Mouse (Mus musculus): ENCODE data around the gene Rbp7.
"Not testable (repeated sequence)": the region's sequence is repeated elsewhere in the genome, so short reads cannot be mapped to it uniquely, and the experiment has no call there.

The Rbp7 gene

GRCm38 (mm10) chr4:149454879-149455278 lies at the start of gene Rbp7:
Rbp7 (minus strand) TSS chr4:149454978.
- in situ Hi-C loops (cut with MboI; ENCODE audit: unreplicated experiment in 2 of 2), result loop anchor here (5.0 to 10.0 kb wide), 5 partner anchors 37 to 310 kb away; no protein-coding TSS in a partner anchor

DNA sequence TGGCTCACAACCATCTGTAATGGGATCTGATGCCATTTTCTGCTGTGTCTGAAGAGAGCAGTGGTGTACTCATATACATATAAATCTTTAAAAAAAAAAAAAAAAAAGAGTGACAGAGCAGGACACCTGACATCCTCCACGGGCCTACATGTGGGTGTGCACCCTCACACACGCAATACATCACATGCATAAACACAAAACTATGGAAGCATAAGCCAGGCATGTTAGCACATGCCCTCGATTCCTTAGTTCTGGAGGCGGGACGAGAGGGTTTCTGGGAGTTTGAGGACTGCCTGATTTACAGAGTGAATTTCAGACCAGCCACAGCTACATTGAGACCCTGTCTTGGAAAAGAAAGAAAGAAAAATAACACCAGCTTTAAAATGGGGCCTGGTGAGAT lies 49.6 kb upstream of the Rbp7 start:
- in situ Hi-C loops (cut with MboI; ENCODE audit: unreplicated experiment in 2 of 2), result no loop called here

DNA sequence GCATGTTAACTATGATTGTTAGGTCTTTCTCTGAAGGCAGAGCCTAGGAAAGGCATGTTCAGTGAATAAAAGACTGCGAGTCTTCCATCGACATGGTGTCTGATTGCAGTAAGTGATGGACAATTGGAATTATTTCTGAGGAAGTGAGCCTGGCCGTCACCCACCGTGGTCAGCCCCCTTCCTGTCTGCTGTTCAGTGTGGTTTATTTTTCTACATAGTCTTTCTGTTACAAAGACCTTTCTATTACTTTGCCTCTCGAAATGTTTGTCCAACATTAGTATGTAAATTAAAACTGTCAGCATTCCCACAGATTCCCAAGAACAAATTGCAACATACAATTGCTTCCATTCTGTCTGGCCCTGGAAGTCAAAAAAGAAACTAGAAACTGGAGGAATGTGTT lies 45.0 kb upstream of the Rbp7 start:
- in situ Hi-C loops (cut with MboI; ENCODE audit: unreplicated experiment in 2 of 2), result no loop called here

DNA sequence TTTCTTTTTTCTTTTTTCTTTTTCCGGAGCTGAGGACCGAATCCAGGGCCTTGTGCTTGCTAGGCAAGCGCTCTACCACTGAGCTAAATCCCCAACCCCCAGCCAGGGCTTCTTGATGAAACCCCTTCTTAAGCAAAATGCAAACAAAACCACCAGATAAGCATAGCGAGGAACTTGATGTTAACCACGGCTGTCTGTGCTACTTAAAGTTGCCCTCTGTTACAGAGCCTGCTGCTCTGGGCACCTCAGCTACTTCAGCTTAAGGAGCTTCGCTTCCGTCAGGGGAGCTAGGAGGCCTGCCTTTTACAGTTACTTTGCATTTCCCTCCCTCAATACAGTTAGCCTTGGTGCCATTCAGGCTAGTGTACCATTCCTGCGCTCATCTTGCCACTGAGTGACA lies 44.1 kb upstream of the Rbp7 start:
- in situ Hi-C loops (cut with MboI; ENCODE audit: unreplicated experiment in 2 of 2), result no loop called here

DNA sequence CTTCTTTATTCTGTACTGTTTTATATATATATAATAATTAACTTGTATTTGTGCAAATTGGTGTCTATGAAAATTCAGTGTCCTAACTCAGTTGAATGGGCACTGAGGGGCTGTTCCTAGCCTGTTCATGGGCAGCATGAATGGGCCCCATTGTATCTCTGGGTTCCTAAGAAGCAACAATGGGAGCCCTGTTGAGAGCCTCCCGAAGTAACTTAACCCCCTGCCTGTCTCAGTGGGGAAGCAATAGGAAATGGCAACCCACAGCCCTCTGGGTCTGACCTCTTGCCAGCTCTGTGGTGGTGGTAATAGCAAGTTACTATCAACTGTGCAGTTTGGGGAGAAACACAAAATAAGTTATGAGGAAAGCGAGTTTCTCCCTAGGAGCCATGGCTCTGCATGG lies 41.8 kb upstream of the Rbp7 start:
- in situ Hi-C loops (cut with MboI; ENCODE audit: unreplicated experiment in 2 of 2), result no loop called here

DNA sequence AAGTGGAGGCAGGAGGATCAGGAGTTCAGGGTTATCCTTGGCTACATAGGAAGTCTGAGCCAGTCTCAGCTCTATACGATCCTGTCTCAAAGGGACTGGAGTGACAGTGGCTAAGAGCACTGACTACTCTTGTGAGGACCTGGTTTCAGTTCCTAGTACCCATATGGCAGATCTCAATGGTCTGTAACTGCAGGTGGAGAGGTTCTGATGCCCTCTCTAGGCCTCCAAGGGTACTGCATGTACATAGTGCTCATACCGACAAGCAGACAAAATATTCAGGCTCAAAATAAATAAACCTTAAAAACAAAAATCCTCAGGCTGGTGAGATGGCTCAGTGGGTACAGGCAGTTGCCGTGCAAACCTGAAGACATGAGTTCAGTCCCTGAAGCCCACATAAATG lies 36.4 kb upstream of the Rbp7 start:
- in situ Hi-C loops (cut with MboI; ENCODE audit: unreplicated experiment in 2 of 2), result loop anchor here in 1 of 2 experiments (5.0 kb wide), 1 partner anchor 39 kb away; the partner anchor contains the start of gene Rbp7

DNA sequence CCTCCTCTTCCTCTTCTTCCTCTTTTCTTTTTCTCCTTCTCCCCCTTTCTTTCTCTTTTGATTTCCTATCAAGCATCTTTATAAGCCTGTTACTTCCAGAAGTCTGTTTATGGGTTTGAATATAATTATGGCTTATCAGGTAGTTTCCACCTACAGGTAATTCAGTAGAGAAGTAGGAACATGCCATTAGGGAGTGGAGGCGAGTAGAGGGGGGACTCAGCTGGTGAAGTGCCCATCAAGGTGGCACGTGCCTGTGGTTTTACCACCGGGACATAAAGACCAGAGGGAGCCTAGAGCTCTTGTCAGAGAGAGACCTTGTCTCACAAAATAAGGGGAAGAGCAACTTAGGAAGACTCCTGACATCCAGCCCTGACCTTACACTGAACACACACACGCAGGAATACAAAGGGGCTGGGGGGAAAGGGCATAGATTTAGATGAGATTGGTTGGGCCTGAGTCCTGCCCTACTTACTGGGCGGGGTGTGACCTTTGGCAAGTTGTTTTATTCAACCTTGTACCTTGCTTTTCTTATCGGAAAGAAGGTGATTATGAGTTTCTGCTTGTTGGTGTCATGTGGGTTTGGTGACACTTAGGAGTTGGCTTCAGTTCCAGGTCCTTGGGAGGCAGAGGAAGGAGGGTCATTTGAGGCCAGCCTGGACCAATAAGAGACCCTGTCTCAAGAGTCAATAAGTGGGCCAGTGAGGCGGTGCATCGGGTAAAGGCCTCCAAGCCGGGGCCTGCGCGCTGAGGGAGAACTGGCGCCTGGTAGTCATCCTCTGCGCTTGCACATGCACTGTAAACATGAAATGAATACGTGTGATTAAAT lies 34.9 kb upstream of the Rbp7 start:
- in situ Hi-C loops (cut with MboI; ENCODE audit: unreplicated experiment in 2 of 2), result loop anchor here in 1 of 2 experiments (5.0 kb wide), 1 partner anchor 37 kb away; the partner anchor contains the start of gene Rbp7

DNA sequence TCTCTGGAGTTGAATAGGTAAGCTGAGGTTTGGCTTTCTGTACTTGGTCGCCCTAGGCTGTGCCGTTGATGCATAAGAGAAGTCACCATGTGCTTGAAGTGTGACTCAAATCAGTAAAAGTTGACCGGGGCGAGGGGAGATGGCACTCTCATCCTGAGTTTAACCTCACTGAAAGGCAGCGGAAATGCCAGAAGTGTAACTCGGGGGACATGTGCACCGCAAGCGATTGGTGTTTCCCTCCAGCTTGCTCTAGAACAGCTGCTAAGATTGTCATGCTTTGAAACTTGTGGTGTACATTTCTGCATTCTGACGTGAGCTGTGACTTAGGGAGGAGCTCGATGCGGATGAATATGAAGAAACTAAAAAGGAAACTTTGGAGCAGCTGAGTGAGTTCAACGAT lies 33.0 kb upstream of the Rbp7 start:
- in situ Hi-C loops (cut with MboI; ENCODE audit: unreplicated experiment in 2 of 2), result no loop called here

- in situ Hi-C loops (cut with MboI; ENCODE audit: unreplicated experiment in 2 of 2), result no loop called here
These were observed 31.0 kb upstream of the Rbp7 start for GRCm38 (mm10) chr4:149485825-149486206.

DNA sequence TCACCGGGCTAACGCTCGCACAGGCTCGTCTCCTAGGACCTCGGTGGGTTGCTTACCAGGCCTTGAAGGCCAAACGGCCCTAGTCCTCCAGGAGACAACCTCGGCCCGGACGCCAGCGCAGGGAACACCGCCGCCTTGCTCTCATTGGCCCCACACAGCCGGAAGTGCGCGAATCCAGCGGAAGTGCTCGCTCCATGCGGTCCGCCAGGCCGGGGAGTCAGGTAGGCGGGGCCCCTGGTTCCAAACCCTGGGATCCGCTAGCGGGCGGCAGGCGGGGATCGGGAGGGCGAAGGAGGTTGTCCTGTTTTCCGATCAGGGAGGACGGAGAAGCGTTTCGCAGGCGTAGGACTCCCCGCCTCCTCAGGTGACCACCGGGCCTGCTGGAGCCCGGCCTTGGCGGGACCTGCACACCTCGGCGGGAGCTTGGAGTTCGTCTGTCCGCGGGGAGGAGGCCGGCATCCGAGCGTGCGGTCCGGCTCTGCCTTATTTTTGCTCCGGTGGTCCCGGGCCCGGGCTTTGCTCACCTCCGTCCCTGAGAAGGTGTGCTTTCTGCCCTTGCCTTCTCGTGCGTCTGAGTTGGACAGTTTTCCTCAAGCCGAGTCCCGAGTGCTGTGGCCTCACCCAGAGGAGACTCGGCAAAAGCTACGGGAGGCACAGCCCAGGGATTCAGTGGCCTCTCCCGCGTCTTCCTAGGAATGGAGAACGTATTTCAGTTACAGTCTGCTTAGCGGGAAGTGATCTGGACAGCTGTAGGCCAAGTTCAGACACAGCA lies 30.5 kb upstream of the Rbp7 start, which contains the start of the genes Nmnat1 and Lzic:
Gene Nmnat1, minus strand, starts transcription at position 150 of the 772 bp plus-strand sequence.
Gene Lzic, plus strand, starts transcription at position 177 of the 772 bp plus-strand sequence.
- in situ Hi-C loops (cut with MboI; ENCODE audit: unreplicated experiment in 2 of 2), result no loop called here

DNA sequence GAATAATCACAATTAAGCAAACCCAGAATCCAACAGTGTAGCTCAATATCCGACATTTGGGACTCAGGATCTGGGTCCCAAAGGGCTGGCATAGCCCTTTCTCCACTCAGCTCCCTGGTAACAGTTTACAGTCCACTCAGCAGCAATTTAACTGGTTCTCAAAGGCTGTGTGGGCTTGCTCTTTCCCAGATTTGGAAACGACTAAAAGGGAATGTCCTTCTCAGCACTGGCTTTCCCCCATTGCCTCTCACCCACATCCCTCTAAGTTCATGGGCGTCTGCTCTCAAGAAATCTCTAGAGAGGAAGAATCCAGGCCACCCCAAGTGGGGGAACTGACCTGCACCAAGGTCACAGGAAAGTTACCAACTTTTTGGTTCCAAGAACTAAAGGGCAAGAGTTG lies 29.8 kb upstream of the Rbp7 start:
- in situ Hi-C loops (cut with MboI; ENCODE audit: unreplicated experiment in 2 of 2), result no loop called here

- in situ Hi-C loops (cut with MboI; ENCODE audit: unreplicated experiment in 2 of 2), result no loop called here
These were observed 22.3 kb upstream of the Rbp7 start, which contains the start of gene Tmem274 for GRCm38 (mm10) chr4:149477078-149477477. Tmem274 (plus strand) TSS chr4:149477378.

DNA sequence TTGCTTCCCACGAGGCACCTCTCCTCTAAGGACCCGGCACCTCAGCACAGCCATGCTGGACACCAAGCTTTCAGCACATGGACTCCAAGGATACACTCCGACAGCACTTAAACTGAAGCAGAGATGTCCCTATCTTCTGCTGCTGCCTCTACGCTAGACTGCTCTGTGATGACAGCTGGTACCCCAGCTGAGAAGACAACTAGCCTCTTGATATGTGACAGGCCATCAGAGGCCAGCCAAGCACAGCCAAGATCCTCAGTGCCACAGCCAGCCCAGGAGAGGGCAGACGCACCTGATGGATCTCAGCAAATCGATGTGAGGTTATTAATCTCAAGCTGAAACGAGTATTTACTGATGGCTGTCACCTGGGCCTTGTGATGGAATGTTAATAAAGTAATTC lies 20.3 kb upstream of the Rbp7 start:
- in situ Hi-C loops (cut with MboI; ENCODE audit: unreplicated experiment in 2 of 2), result no loop called here

DNA sequence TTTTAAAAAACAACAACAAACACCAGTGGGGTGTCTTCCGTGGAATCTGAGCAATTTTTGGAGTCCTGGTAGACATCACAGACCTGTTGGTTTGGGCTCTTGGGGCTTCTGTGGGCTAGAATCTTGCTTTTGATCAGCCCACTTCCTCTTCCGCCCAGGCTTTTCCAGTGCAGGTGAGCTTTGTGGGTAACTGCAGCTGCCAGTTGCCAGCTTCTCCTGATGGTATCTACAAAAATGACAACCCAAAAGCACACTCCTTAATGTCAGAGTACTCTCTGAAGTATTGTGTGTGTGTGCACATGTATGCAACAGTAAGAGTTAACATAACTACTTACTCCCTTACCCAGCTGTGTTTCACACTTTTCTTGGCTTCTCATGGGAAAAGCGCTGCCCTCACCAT lies 14.8 kb upstream of the Rbp7 start:
- in situ Hi-C loops (cut with MboI; ENCODE audit: unreplicated experiment in 2 of 2), result no loop called here

DNA sequence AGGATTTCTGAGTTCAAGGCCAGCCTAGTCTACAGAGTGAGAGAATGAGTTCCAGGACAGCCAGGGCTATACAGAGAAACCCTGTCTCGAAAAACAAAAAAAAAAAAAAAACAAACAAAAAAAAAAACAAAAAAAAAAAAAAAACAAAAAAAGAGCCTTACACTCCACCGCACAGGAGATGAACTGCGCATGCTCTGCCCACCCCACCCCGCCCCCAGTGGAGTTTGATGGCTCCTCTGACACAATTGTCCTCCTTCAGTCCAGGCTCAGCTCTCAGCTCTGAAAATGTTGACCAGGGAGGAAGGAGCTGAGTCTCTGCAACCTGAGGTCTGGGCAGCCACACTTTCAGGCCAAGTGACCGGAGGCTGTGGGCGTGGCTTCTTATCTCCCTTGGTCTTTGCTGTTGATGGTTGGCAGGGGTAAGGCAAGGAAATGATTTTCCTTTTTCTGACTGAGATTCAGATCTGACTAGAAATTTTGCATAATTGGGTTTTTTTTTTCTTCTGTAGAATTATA lies 8.7 kb upstream of the Rbp7 start:
- in situ Hi-C loops (cut with MboI; ENCODE audit: unreplicated experiment in 2 of 2), result no loop called here

DNA sequence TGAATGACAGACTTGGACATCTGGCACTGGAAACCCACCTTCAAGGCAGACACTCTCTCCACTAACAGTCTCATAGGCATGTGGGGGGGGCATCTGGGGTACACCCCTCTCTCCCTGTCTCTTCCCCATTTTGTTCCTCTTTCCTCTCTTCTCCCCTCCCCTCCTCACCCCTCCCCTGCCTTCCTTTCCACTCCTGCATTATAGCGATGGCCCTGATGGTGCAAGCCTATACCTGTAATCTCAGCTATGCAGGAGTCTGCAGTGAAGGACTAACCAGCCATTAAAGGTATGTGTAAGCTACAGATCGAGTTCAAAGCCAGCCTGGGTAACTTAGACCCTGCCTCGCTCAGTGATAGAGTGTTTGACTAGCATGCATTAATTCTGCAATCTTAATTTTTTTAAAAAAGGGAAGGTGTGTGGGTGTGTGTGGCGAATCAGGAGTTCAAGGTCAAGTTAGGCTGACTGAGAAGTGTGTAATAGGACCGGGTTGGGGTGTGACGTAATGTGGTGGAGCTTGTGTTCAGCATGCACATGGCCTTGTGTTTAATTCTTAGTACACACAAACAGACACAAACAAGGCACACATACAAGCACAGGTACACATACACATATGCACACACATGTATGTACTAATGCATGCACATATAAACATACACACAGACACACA lies 7.7 kb upstream of the Rbp7 start:
- in situ Hi-C loops (cut with MboI; ENCODE audit: unreplicated experiment in 2 of 2), result no loop called here

DNA sequence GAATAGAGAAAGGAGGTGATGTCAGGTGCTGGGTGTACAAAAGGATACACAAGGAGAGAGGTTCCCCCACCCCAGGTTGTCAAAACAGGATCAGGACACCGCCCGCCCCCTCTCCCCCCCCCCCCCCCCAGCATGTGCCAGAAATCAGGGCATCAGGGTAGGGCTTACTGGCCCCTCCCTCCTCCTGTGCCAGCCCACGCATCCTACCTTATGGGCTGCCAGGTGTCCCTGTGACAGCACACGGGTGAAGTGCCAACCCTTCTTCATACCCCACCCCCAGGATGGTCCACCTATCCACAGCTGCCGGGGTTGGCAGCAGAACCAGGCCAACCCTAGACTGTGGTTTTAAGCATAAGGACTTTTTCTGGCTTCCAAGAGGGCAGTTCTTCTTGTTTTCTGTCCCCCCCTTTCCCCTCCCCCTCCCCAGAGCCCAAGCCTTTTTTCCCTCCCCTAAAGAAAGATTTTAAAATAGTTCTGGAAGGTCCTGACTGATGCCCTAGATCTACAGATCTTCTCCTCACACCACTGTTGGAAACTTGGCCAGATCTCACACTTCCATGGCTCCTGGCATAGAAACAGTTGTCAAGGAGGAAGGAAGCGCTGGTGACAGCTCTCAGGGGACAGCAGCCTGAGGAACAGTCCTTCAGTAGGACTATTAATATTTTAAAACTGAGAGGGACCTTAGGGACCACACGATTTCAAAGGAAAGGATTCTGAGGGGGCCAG lies 7.0 kb upstream of the Rbp7 start:
- in situ Hi-C loops (cut with MboI; ENCODE audit: unreplicated experiment in 2 of 2), result no loop called here

GRCm38 (mm10) chr4:149460475-149460874 lies 5.7 kb upstream of the Rbp7 start:
- in situ Hi-C loops (cut with MboI; ENCODE audit: unreplicated experiment in 2 of 2), result not testable (repeated sequence)

GRCm38 (mm10) chr4:149459425-149459824 lies 4.6 kb upstream of the Rbp7 start:
- in situ Hi-C loops (cut with MboI; ENCODE audit: unreplicated experiment in 2 of 2), result loop anchor here in 1 of 2 experiments (10.0 kb wide), 2 partner anchors 255 to 315 kb away; no protein-coding TSS in a partner anchor

GRCm38 (mm10) chr4:149458526-149458925 lies 3.7 kb upstream of the Rbp7 start:
- in situ Hi-C loops (cut with MboI; ENCODE audit: unreplicated experiment in 2 of 2), result loop anchor here in 1 of 2 experiments (10.0 kb wide), 2 partner anchors 256 to 314 kb away; no protein-coding TSS in a partner anchor

Data from v-Abl transformed pro-B cells (cell line).